Mouse (Mus musculus): Measurements from ENCODE around the gene Gm17079.

- TF ChIP-seq POLR2A (IDR thresholded peaks at IDR 0.05; ENCODE audit: borderline replicate concordance, control insufficient read depth, low read depth, low read length) (no peak), CTCF (IDR thresholded peaks at IDR 0.05; ENCODE audit: control insufficient read depth, insufficient read depth, low read length) (no peak)
Observed at GRCm38 (mm10) chr14:51717083-51717482, 21.8 kb upstream of the Gm17079 start, which contains the start of gene Gm5800.
